Mouse (Mus musculus): ENCODE data around the gene Snapc4. TPM values are rescaled to one million over a fixed set of nuclear protein-coding genes. Genes with fewer than 3 reads are reported as not detected.
"Not testable (repeated sequence)": the region's sequence is repeated elsewhere in the genome, so short reads cannot be mapped to it uniquely, and the experiment has no call there.

The Snapc4 gene
- polyA plus RNA-seq, 1 experiment from 2014 or later, result 7.4 TPM

DNA sequence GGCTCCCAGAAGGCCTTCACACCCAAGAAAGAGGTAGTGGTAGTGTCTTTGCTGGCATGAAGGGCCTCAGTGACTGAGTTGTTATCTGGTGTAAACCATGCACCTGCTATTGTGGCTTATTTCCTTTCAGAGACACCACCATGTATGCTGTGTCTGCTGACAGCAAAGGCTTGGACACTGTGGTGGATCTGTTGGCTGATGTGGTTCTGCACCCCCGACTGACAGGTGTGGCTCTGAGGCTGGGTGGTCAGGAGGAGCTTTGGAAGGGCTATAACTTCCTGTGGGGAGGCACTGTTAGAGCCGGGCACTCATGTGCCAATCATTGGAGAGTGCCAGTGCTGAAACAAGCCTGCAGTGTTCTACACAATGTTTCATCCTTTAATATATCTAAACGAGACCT is 10.5 kb upstream of the Snapc4 start:
- ATAC-seq (ENCODE audit: low FRiP score, low TSS enrichment) (no peak), DNase-seq (ENCODE audit: low spot score) (no peak)
- TF ChIP-seq EP300 (optimal IDR thresholded peaks at IDR 0.05) (no peak), CTCF (IDR thresholded peaks at IDR 0.05; ENCODE audit: low read depth) (no peak)
- WGBS, result 82% methylated on average over 3 of the region's 3 CpGs
- Histone ChIP-seq H3K27ac (replicated peaks) (no peak overlapping the region), H3K9ac (ENCODE audit: low read length) (no peak overlapping the region), H3K4me1 (replicated peaks; ENCODE audit: control insufficient read depth, insufficient read depth) (no peaks in the 10 kb centered on the region), H3K36me3 (ENCODE audit: control insufficient read depth, insufficient read depth, low read length) (peaks cover 41% of the 10 kb centered on the region), H3K27me3 (ENCODE audit: control insufficient read depth, insufficient read depth, low read length) (no peaks in the 10 kb centered on the region), H3K9me3 (ENCODE audit: control insufficient read depth, low read length) (no peaks in the 10 kb centered on the region), H3K4me3 (ENCODE audit: low read depth, low read length) (no peak overlapping the region), H3K4me2 (replicated peaks; ENCODE audit: low read depth) (no peak overlapping the region)

DNA sequence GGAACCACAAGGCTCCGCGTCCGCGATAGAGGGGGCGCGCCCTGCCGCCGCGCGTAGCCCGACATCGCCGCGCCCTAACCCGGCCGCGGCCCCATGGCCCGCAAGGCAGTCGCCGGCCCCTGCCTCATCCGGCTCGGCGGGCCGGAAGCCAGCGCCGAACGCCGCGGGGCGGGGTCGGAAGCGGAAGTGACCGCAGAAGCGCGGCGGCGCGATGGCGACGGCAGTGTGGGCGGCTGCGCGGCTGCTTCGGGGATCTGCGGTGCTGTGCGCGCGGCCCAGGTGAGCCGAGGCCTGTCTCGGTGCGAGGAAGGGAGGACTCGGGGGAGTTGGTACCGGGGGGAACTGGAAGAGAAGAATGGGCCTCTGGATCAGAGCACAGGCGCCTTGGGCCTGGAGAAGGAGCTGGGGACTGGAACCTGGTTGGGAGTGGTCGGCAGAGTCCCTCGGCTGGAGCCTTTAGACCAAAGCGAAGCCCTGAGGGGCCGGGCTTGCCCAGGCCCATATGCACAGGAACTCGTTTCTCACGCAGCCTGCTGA is 8.8 kb upstream of the Snapc4 start, which contains the start of the genes Entr1 and Pmpca:
Entr1 (minus strand) TSS at position 163 of the 537 bp plus-strand sequence.
Pmpca (plus strand) TSS at position 186 of the 537 bp plus-strand sequence.
- H3K36me3 ChIP-seq (ENCODE audit: control insufficient read depth, insufficient read depth, low read length), result peaks cover 43% of the 10 kb centered on the region
- TF ChIP-seq CTCF (IDR thresholded peaks at IDR 0.05; ENCODE audit: low read depth) (no peak), EP300 (optimal IDR thresholded peaks at IDR 0.05) (no peak)

DNA sequence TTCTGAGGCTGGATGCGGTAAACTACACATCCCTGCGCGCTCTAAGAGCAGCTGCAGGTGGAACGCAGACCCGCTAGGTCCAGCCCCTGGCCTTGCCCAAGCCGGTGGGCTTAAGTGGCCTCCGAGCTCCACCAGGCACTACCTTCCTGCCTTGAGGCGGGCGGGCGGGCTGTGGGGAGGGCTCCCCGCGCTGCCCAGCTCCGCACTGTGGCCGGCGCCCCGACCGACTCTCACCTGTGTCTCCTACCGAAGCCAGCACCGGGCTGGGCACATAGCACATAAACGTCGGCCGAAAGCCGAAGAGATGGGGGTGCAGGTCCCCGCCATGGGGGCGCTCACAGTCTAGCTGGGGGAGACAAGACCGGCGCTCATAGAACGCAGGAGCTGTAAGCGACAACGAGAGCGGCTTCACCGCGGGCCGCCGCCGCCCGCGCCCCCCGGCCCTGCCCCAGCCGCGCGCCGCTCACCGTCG is 8.3 kb upstream of the Snapc4 start:
- peak overlapping the region; percentile 97 for H3K4me3 ChIP-seq (ENCODE audit: low read depth, low read length)
- under 1% methylated on average over 45 of the region's 45 CpGs for WGBS
- TF ChIP-seq CTCF (IDR thresholded peaks at IDR 0.05; ENCODE audit: low read depth) (no peak), EP300 (optimal IDR thresholded peaks at IDR 0.05) (no peak)
- peak overlapping the region; percentile 94 for H3K9ac ChIP-seq (ENCODE audit: low read length)
- peak; percentile 60 for ATAC-seq (ENCODE audit: low FRiP score, low TSS enrichment)
- no peaks in the 10 kb centered on the region for H3K4me1 ChIP-seq (replicated peaks; ENCODE audit: control insufficient read depth, insufficient read depth)
- DNase-seq (ENCODE audit: low spot score), result no peak
- no peaks in the 10 kb centered on the region for H3K27me3 ChIP-seq (ENCODE audit: control insufficient read depth, insufficient read depth, low read length)
- H3K36me3 ChIP-seq (ENCODE audit: control insufficient read depth, insufficient read depth, low read length), result peaks cover 46% of the 10 kb centered on the region
- peak overlapping the region; percentile 69 for H3K27ac ChIP-seq (replicated peaks)
- peak overlapping the region; percentile 96 for H3K4me2 ChIP-seq (replicated peaks; ENCODE audit: low read depth)
- no peaks in the 10 kb centered on the region for H3K9me3 ChIP-seq (ENCODE audit: control insufficient read depth, low read length)

More for the DNA sequence above, 8.8 kb upstream of the Snapc4 start, which contains the start of the genes Entr1 and Pmpca:
- DNase-seq (ENCODE audit: low spot score), result peak; percentile 89
- Histone ChIP-seq H3K9ac (ENCODE audit: low read length) (peak within 1 kb of the TSS; percentile 94), H3K4me2 (replicated peaks; ENCODE audit: low read depth) (peak within 1 kb of the TSS; percentile 96), H3K4me1 (replicated peaks; ENCODE audit: control insufficient read depth, insufficient read depth) (no peaks in the 10 kb centered on the region), H3K27ac (replicated peaks) (peak within 1 kb of the TSS; percentile 69), H3K9me3 (ENCODE audit: control insufficient read depth, low read length) (no peaks in the 10 kb centered on the region), H3K27me3 (ENCODE audit: control insufficient read depth, insufficient read depth, low read length) (no peaks in the 10 kb centered on the region), H3K4me3 (ENCODE audit: low read depth, low read length) (peak within 1 kb of the TSS; percentile 97)
- ATAC-seq (ENCODE audit: low FRiP score, low TSS enrichment), result peak; percentile 92
- WGBS, result under 1% methylated on average over 60 of the region's 60 CpGs

DNA sequence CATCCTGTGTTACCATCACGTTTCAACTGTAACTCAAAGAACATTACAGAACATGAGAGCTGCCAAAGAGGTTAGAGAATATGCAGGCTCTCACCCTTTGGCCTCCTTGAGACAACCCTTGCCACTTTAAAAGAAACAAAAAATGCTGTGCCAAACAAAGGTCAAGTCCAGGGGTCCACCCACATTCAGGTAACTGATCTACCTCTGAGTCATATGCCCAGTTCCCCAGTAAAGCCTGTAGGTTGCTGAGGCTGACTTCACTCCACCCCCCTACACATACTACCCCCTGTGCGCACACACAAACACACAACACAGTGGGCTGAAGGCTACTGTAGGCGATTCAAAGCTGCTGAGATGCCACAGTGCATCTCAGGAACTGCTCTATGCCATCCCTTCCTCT is 7.3 kb upstream of the Snapc4 start:
- no peak for ATAC-seq (ENCODE audit: low FRiP score, low TSS enrichment)
- H3K27me3 ChIP-seq (ENCODE audit: control insufficient read depth, insufficient read depth, low read length), result no peaks in the 10 kb centered on the region
- no peak overlapping the region for H3K4me3 ChIP-seq (ENCODE audit: low read depth, low read length)
- H3K9me3 ChIP-seq (ENCODE audit: control insufficient read depth, low read length), result no peaks in the 10 kb centered on the region
- no peak for DNase-seq (ENCODE audit: low spot score)
- 80% methylated on average over 3 of the region's 3 CpGs for WGBS
- H3K4me2 ChIP-seq (replicated peaks; ENCODE audit: low read depth), result no peak overlapping the region
- peak overlapping the region; percentile 43 for H3K9ac ChIP-seq (ENCODE audit: low read length)
- no peak overlapping the region for H3K27ac ChIP-seq (replicated peaks)
- H3K4me1 ChIP-seq (replicated peaks; ENCODE audit: control insufficient read depth, insufficient read depth), result no peaks in the 10 kb centered on the region
- peaks cover 43% of the 10 kb centered on the region for H3K36me3 ChIP-seq (ENCODE audit: control insufficient read depth, insufficient read depth, low read length)
- TF ChIP-seq CTCF (IDR thresholded peaks at IDR 0.05; ENCODE audit: low read depth) (no peak), EP300 (optimal IDR thresholded peaks at IDR 0.05) (no peak)

- WGBS, result 28% methylated on average over 6 of the region's 6 CpGs
- H3K27ac ChIP-seq (replicated peaks); DNase-seq (ENCODE audit: low spot score); H3K27me3 ChIP-seq (ENCODE audit: control insufficient read depth, insufficient read depth, low read length); H3K4me1 ChIP-seq (replicated peaks; ENCODE audit: control insufficient read depth, insufficient read depth); H3K9me3 ChIP-seq (ENCODE audit: control insufficient read depth, low read length); ATAC-seq (ENCODE audit: low FRiP score, low TSS enrichment): not testable (repeated sequence)
- H3K9ac ChIP-seq (ENCODE audit: low read length), result peak overlapping the region; percentile 77
- peaks cover 31% of the 10 kb centered on the region for H3K36me3 ChIP-seq (ENCODE audit: control insufficient read depth, insufficient read depth, low read length)
- peak overlapping the region; percentile 90 for H3K4me2 ChIP-seq (replicated peaks; ENCODE audit: low read depth)
- H3K4me3 ChIP-seq (ENCODE audit: low read depth, low read length), result peak overlapping the region; percentile 67
Observed at GRCm38 (mm10) chr2:26380871-26381270, 418 bp upstream of the Snapc4 start.

DNA sequence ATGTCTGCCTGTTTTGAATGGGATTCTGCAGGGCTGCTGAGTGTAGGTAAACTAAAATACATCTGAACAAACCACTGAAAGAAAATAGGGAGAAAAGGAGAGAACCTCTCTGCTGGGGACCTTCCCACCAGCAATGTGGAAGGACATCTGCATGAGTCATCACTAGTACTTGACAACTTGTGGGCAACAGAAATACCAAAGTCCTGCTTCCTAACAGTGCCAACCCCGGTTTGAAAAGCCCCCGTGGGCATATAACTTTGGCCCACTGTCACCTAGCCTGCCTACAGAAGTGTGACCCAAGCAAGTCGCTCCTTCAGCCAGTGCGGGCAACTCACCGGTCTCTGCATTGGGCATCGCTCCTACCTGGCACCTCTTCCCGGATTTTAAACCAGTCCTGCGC is 8.1 kb downstream of the Snapc4 start:
- Histone ChIP-seq H3K4me1 (replicated peaks; ENCODE audit: control insufficient read depth, insufficient read depth) (no peaks in the 10 kb centered on the region), H3K36me3 (ENCODE audit: control insufficient read depth, insufficient read depth, low read length) (peaks cover 44% of the 10 kb centered on the region), H3K27ac (replicated peaks) (no peak overlapping the region), H3K4me2 (replicated peaks; ENCODE audit: low read depth) (no peak overlapping the region), H3K9me3 (ENCODE audit: control insufficient read depth, low read length) (no peaks in the 10 kb centered on the region), H3K27me3 (ENCODE audit: control insufficient read depth, insufficient read depth, low read length) (no peaks in the 10 kb centered on the region), H3K9ac (ENCODE audit: low read length) (no peak overlapping the region), H3K4me3 (ENCODE audit: low read depth, low read length) (no peak overlapping the region)
- 98% methylated on average over 8 of the region's 8 CpGs for WGBS
- DNase-seq (ENCODE audit: low spot score), result no peak
- no peak for TF ChIP-seq CTCF (IDR thresholded peaks at IDR 0.05; ENCODE audit: low read depth)
- TF ChIP-seq EP300 (optimal IDR thresholded peaks at IDR 0.05), result no peak
- ATAC-seq (ENCODE audit: low FRiP score, low TSS enrichment), result no peak
